Mouse (Mus musculus): Measurements from ENCODE around the gene Rassf5. TPM values are rescaled to one million over a fixed set of nuclear protein-coding genes. Genes with fewer than 3 reads are reported as not detected.
"Not testable (repeated sequence)": the region's sequence is repeated elsewhere in the genome, so short reads cannot be mapped to it uniquely, and the experiment has no call there.

The Rassf5 gene
- total RNA-seq, 2 experiments from 2014 or later, result 45.1 to 46.0 TPM

DNA sequence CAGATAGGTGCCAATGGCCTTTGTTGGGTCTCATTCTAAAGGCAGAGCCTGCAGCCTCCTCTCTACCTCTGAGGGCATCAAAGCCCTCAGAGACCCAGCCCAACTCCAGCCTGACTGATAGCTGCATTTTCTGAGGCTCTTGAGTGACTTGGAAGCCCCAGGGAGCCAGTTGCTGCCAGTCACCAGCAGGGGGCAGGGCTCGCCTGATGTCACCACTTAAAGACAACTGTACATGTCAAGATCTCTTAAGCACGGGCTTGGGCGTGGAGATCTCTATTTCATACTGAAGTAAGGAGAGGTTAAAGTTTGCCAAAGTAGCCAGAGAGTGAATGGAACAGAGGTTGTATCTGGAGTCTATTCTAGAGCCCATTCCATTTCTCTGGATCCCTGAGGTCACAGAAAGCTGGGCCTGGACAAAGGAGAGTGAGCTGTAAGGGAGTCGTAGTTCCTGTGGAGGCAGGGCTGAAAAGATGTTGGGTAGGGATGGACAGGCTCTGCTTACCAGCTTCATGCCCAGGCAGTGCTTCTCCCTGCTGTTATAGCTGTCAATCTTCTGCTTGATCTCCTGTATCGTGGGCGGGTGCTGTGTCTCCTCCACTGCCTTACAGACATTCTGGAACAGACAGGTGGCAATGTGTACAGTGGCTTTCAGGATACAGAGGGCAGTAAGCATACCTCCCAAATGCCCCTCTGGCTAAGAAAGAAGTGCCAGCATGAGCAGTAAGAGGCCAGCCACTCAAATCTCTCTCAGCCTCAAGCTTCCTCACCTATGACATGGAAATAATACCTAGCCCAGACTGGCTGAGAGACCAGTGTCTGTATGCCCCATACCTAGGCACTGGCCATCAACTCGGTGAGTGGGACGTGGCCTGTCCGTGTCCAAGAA is 63.2 kb downstream of the Rassf5 start:
- peak; percentile 79 for ATAC-seq (replicated peaks; ENCODE audit: poor library complexity)

GRCm38 (mm10) chr1:131180386-131180785 is 64.7 kb downstream of the Rassf5 start:
- ATAC-seq (replicated peaks; ENCODE audit: poor library complexity), result no peak

DNA sequence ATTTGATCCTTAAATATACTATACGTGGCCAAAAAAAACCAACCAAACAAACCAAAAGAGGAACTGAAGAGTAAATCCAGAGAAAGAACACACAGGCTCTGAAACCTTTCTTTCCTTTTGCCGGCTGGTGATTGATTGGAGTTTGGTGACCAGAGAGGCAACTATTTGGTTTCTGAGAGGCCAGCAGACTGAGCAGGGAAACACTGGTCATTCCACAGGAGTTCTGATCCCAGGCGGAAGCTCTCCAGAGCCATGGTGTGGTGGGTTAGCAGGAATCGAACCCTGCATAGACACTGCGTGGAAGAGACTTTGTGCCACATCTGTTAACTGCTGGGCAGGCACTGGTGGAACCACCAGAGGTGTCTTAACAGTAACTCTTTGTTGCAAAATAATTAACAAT is 67.0 kb downstream of the Rassf5 start:
- no peak for ATAC-seq (replicated peaks; ENCODE audit: poor library complexity)

DNA sequence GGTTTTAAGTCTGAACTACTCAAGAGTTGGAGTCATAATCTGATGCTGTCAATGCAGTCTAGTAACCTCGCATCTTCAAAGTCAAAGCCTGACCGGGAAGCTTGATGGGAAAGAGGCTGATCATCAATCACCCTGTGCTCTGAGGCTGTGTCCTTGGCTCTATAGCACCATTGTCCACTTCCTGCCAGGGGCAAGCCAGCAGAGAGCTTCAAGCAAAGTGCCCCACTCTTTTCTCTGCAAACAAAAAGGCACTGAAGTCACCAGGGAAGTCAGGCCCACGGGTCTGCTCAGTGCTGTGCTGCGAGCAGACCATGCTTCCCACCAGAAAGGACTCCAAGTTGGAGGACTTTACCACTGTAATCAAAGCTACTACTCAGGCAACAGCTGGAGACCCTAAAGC is 67.8 kb downstream of the Rassf5 start:
- no peak for ATAC-seq (replicated peaks; ENCODE audit: poor library complexity)

DNA sequence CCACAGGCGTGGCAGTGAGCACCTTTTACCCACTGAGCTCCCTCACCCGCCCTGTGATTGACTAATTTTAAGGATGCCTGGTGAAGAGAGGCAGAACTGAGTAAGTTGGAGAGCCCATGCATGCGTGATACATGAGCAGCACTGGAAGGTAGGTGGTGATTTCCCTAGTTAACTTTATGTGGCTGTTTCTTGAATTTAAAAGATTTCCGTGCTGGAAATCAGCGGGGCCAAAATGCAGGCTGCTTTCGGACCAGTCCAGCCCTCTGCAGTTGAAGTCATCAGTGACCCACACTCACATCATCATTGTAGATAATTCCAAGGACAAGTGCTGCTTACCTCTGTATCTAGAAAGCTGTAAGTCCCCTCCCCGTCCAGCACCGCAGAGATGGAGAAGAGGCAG is 69.2 kb downstream of the Rassf5 start:
- no peak for ATAC-seq (replicated peaks; ENCODE audit: poor library complexity)

- ATAC-seq (replicated peaks; ENCODE audit: poor library complexity), result no peak
Measured at GRCm38 (mm10) chr1:131175189-131175588, 69.9 kb downstream of the Rassf5 start.

DNA sequence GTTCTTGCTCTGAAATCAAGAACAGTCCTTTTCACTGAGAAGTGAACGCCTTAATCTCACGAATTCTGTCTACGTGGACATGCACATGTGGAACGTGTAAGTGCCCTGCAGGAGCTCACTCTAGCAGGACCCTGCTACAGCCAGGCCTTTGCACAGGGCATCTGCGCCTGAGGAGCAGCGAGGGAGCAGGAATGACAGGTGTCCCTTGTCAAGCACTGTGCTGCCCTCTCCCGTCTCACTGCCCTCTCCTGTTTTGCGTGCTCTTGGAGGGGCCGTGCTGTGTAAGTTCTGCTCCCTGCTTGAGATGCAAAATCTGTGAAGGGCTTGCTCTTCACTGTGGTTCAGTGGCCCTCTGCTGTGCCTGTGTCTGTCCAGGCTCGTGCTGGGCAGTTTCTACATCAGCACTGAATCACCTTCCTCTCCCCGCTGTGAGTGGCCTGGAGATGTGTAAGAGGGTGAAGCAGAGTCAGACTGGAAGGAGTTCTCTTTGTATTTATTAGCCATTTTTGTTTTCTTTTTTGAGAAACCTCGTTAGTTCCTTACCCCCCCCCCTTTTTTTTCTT is 70.7 kb downstream of the Rassf5 start:
- ATAC-seq (replicated peaks; ENCODE audit: poor library complexity), result no peak

- ATAC-seq (replicated peaks; ENCODE audit: poor library complexity), result no peak
Measured at GRCm38 (mm10) chr1:131173809-131174208, 71.2 kb downstream of the Rassf5 start.

GRCm38 (mm10) chr1:131173001-131173400 is 72.1 kb downstream of the Rassf5 start:
- no peak for ATAC-seq (replicated peaks; ENCODE audit: poor library complexity)

- no peak for ATAC-seq (replicated peaks; ENCODE audit: poor library complexity)
Measured at GRCm38 (mm10) chr1:131167612-131168011, 77.4 kb downstream of the Rassf5 start.

GRCm38 (mm10) chr1:131164427-131164826 is 80.6 kb downstream of the Rassf5 start:
- no peak for ATAC-seq (replicated peaks; ENCODE audit: poor library complexity)

GRCm38 (mm10) chr1:131161091-131161490 is 84.0 kb downstream of the Rassf5 start:
- ATAC-seq (replicated peaks; ENCODE audit: poor library complexity), result peak; percentile 40; the same call in 1 of the 2 replicates

DNA sequence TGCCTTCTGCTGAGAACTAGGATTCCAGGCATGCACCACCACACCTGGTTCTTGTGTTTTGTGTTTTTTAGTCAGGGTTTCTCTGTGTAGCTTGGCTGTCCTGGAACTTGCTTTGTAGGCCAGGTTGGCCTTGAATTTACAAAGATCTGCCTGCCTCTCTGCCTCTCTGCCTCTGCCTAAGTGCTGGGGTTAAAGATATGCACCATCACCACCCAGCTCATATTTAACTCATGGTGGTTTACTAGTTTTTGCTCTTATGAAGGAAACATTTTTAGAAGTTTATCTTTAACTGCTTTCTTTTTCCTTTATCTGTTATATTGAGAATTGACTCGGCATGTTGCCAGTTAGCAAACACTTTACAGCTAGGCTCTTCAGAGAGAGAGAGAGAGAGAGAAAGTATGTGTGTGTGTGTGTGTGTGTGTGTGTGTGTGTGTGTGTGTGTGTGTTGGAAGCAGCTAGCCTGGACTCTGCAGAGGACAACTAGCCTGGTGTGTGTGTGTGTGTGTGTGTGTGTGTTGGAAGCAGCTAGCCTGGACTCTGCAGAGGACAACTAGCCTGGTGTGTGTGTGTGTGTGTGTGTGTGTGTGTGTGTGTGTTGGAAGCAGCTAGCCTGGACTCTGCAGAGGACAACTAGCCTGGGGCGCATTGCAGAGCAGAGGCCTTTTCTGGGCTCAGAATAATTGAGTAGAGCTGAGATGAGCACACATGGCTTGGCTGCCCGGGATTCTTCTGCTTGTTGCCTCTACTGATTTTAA is 85.3 kb downstream of the Rassf5 start:
- peak; percentile 67 for ATAC-seq (replicated peaks; ENCODE audit: poor library complexity)

DNA sequence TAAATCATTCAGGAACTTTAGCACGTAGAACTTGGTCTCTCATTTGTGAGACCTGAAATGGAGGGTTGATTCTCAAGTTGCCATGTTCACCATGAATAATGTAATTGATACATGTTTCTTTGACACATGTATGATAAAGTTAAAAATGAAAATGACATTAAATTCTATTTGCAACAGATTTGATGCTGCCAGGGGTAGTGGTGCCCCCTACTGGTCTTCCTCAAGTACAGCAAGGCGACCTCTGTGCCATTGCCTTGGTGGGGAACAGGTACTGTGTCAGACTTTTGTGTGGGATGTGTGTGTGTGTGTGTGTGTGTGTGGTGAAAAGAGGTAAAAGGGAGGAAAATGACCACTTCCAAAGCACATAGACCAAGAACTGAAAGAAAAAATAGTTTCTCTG is 89.6 kb downstream of the Rassf5 start:
- peak; percentile 56 for ATAC-seq (replicated peaks; ENCODE audit: poor library complexity)

DNA sequence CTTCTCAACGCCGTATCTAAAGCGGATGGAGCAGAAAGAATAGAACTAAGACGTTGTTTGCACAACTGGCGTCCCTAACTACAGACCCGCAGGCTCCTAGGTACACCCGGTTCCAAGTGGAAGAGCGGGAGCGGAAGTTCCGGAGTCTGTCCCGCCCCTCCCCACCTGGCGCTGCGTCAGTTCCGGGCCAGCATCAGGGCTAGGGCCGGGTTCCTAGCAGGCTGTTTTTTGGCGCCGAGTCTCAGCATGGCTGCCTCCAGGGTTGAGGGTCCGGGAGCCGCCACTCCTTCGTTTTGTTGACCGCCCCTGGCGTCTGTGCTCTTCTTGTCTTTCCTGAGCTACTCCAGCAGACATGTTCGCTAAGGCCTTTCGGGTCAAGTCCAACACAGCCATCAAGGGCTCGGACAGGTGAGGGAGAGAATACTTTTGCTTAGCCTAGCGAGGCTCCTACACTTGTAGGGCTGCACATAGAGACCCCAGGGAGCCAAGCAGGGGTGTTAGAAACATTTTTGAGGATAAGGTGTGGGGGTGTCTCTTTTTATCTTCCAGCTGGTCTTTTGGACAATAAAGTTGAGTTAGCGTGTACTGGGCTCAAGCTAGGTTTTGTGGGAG is 91.9 kb downstream of the Rassf5 start, which contains the start of gene Eif2d:
Gene Eif2d, plus strand, starts transcription at position 164 of the 612 bp plus-strand sequence.
- peak; percentile 99 for ATAC-seq (replicated peaks; ENCODE audit: poor library complexity)

- no peak for ATAC-seq (replicated peaks; ENCODE audit: poor library complexity)
Measured at GRCm38 (mm10) chr1:131149496-131149895, 95.6 kb downstream of the Rassf5 start.

- peak; percentile 79 for ATAC-seq (replicated peaks; ENCODE audit: poor library complexity)
Measured at GRCm38 (mm10) chr1:131146181-131146614, 98.9 kb downstream of the Rassf5 start.

- not testable (repeated sequence) for ATAC-seq (replicated peaks; ENCODE audit: poor library complexity)
Measured at GRCm38 (mm10) chr1:131145222-131145621, 99.8 kb downstream of the Rassf5 start.

- peak; percentile 44 for ATAC-seq (replicated peaks; ENCODE audit: poor library complexity)
Measured at GRCm38 (mm10) chr1:131142472-131142871, 102.6 kb downstream of the Rassf5 start.

DNA sequence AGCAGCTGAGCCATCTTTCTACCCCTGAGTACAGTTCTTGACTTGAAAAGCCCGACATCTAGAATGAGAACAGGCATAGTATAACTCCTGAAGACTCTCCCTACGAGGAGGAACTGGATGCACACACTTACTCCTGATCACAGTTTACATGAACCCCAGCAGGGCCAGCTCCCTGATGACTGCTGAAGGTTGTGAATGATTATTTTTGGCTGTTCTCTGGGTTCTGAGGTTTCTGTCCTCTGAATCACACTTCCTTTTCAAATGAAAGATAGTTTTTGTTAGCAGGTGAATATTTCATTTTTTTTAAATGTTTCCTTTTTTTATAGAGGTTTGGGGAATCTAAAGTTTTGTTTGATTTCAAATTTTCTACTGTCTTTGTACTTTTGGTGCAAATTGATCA is 103.6 kb downstream of the Rassf5 start:
- no peak for ATAC-seq (replicated peaks; ENCODE audit: poor library complexity)

Data from megakaryocyte progenitor cell, adult 5-6 weeks (primary cell).